8 mouse cellular contexts compared by ENCODE assay signal in genomic region chr11:82871031-82871446, GRCm38 (mm10). TPM values are rescaled to one million over a fixed set of nuclear protein-coding genes. Genes with fewer than 3 reads are reported as not detected.
DNase-seq lines count a peak whose midpoint lies in the region; ATAC-seq and TF ChIP-seq lines count a peak whose summit lies in the region.

TSS of gene Rffl (minus strand) at chr11:82871210.

- DNase-seq in brain, embryonic 14.5 days (ENCODE audit: low read depth) = peak; percentile 96
- peak; percentile 97 for DNase-seq in kidney, postnatal 0 days (ENCODE audit: low spot score)
- DNase-seq in liver, embryonic 11.5 days (ENCODE audit: low spot score) = peak; percentile 89
- peak; percentile 97 for DNase-seq in naive thymus-derived CD4-positive, alpha-beta T cell, adult 2 months (ENCODE audit: low read depth)

- no peaks in the 10 kb centered on the region for H3K36me3 ChIP-seq in C2C12 (ENCODE audit: control insufficient read depth, insufficient read depth)
- peaks cover 27% of the 10 kb centered on the region for H3K36me3 ChIP-seq in erythroblast, embryonic 14.5 days (ENCODE audit: control insufficient read depth)
- H3K36me3 ChIP-seq in heart, embryonic 12.5 days = no peaks in the 10 kb centered on the region
- H3K36me3 ChIP-seq in kidney, postnatal 0 days (ENCODE audit: insufficient read depth, low read length) = no peaks in the 10 kb centered on the region
- H3K36me3 ChIP-seq in liver, embryonic 11.5 days (ENCODE audit: control insufficient read depth, insufficient read depth, low read length) = no peaks in the 10 kb centered on the region
- no peaks in the 10 kb centered on the region for H3K36me3 ChIP-seq in stomach, embryonic 14.5 days (ENCODE audit: control insufficient read depth, insufficient read depth, low read length)

- peaks cover 4% of the 10 kb centered on the region for H3K9me3 ChIP-seq in erythroblast, embryonic 14.5 days (ENCODE audit: control insufficient read depth, low read length)
- H3K9me3 ChIP-seq in heart, embryonic 12.5 days (replicated peaks) = no peaks in the 10 kb centered on the region
- no peaks in the 10 kb centered on the region for H3K9me3 ChIP-seq in kidney, postnatal 0 days (replicated peaks; ENCODE audit: low read length)
- no peaks in the 10 kb centered on the region for H3K9me3 ChIP-seq in liver, embryonic 11.5 days (ENCODE audit: control insufficient read depth, low read length)
- no peaks in the 10 kb centered on the region for H3K9me3 ChIP-seq in stomach, embryonic 14.5 days (ENCODE audit: control insufficient read depth, low read depth, low read length)

- TF ChIP-seq CTCF in C2C12 (IDR thresholded peaks at IDR 0.05; ENCODE audit: control insufficient read depth, insufficient read depth, insufficient read length) = peak; percentile 77
- TF ChIP-seq CTCF in brain, embryonic 14.5 days (IDR thresholded peaks at IDR 0.05; ENCODE audit: borderline replicate concordance, extremely low read depth, insufficient read depth, insufficient read length) = peak; percentile 90
- TF ChIP-seq CTCF in kidney, postnatal 0 days (IDR thresholded peaks at IDR 0.05; ENCODE audit: low read depth) = peak; percentile 81

- H3K79me2 ChIP-seq in C2C12 (ENCODE audit: control insufficient read depth, insufficient read depth) = no peaks in the 10 kb centered on the region

- peak within 1 kb of the TSS; percentile 81 for H3K4me2 ChIP-seq in heart, embryonic 12.5 days
- peak within 1 kb of the TSS; percentile 79 for H3K4me2 ChIP-seq in kidney, postnatal 0 days (ENCODE audit: low read length)
- H3K4me2 ChIP-seq in liver, embryonic 11.5 days = peak within 1 kb of the TSS; percentile 79
- H3K4me2 ChIP-seq in stomach, embryonic 14.5 days (replicated peaks; ENCODE audit: low read depth, low read length) = peak within 1 kb of the TSS; percentile 72

- no peaks in the 10 kb centered on the region for H3K79me3 ChIP-seq in C2C12 (ENCODE audit: low read depth)

- under 1% methylated on average over 43 of the region's 43 CpGs for WGBS in heart, embryonic 12.5 days
- WGBS in kidney, postnatal 0 days = under 1% methylated on average over 43 of the region's 43 CpGs
- WGBS in liver, embryonic 11.5 days = under 1% methylated on average over 42 of the region's 43 CpGs
- WGBS in stomach, embryonic 14.5 days = 1% methylated on average over 43 of the region's 43 CpGs

- H3K4me3 ChIP-seq in C2C12 (ENCODE audit: insufficient read depth, poor library complexity, severe bottlenecking) = peak within 1 kb of the TSS; percentile 59
- peak within 1 kb of the TSS; percentile 79 for H3K4me3 ChIP-seq in erythroblast, embryonic 14.5 days (replicated peaks)
- H3K4me3 ChIP-seq in heart, embryonic 12.5 days = peak within 1 kb of the TSS; percentile 98
- H3K4me3 ChIP-seq in kidney, postnatal 0 days (replicated peaks; ENCODE audit: low read depth, low read length) = peak within 1 kb of the TSS; percentile 91
- H3K4me3 ChIP-seq in liver, embryonic 11.5 days (ENCODE audit: low read depth, low read length) = peak within 1 kb of the TSS; percentile 93
- peak within 1 kb of the TSS; percentile 77 for H3K4me3 ChIP-seq in stomach, embryonic 14.5 days (ENCODE audit: low read depth, low read length)

- no peak for TF ChIP-seq POLR2A in brain, embryonic 14.5 days (IDR thresholded peaks at IDR 0.05; ENCODE audit: borderline replicate concordance, extremely low read depth, insufficient read depth, insufficient read length, poor library complexity, severe bottlenecking)

- ATAC-seq in heart, embryonic 12.5 days (ENCODE audit: insufficient number of reproducible peaks, low FRiP score) = peak; percentile 89
- ATAC-seq in kidney, postnatal 0 days (replicated peaks; ENCODE audit: low FRiP score, low read depth) = peak; percentile 91
- ATAC-seq in liver, embryonic 11.5 days (replicated peaks; ENCODE audit: low FRiP score) = peak; percentile 84
- peak; percentile 95 for ATAC-seq in stomach, embryonic 14.5 days (ENCODE audit: insufficient number of reproducible peaks, insufficient read depth, low FRiP score, low read depth)

- H3K27me3 ChIP-seq in C2C12 (ENCODE audit: control insufficient read depth, insufficient read depth, insufficient read length) = no peaks in the 10 kb centered on the region
- no peaks in the 10 kb centered on the region for H3K27me3 ChIP-seq in erythroblast, embryonic 14.5 days (ENCODE audit: control insufficient read depth)
- H3K27me3 ChIP-seq in heart, embryonic 12.5 days (replicated peaks) = no peaks in the 10 kb centered on the region
- H3K27me3 ChIP-seq in kidney, postnatal 0 days (ENCODE audit: insufficient read depth, low read length) = no peaks in the 10 kb centered on the region
- H3K27me3 ChIP-seq in liver, embryonic 11.5 days (replicated peaks; ENCODE audit: control insufficient read depth, insufficient read depth, low read length) = no peaks in the 10 kb centered on the region
- no peaks in the 10 kb centered on the region for H3K27me3 ChIP-seq in stomach, embryonic 14.5 days (ENCODE audit: control insufficient read depth, insufficient read depth, low read length)

- peak within 1 kb of the TSS; percentile 77 for H3ac ChIP-seq in C2C12 (ENCODE audit: control insufficient read depth, insufficient read length, low read depth)

- H3K4me1 ChIP-seq in erythroblast, embryonic 14.5 days (ENCODE audit: control insufficient read depth) = peaks cover 61% of the 10 kb centered on the region
- peaks cover 11% of the 10 kb centered on the region for H3K4me1 ChIP-seq in heart, embryonic 12.5 days (replicated peaks)
- no peaks in the 10 kb centered on the region for H3K4me1 ChIP-seq in kidney, postnatal 0 days (replicated peaks; ENCODE audit: insufficient read depth, low read length)
- peaks cover 15% of the 10 kb centered on the region for H3K4me1 ChIP-seq in liver, embryonic 11.5 days (replicated peaks; ENCODE audit: control insufficient read depth, insufficient read depth, low read length)
- no peaks in the 10 kb centered on the region for H3K4me1 ChIP-seq in stomach, embryonic 14.5 days (ENCODE audit: control insufficient read depth, insufficient read depth, low read length)

- peak within 1 kb of the TSS; percentile 66 for H3K27ac ChIP-seq in heart, embryonic 12.5 days (ENCODE audit: poor library complexity, severe bottlenecking)
- H3K27ac ChIP-seq in kidney, postnatal 0 days = peak within 1 kb of the TSS; percentile 94
- H3K27ac ChIP-seq in liver, embryonic 11.5 days (ENCODE audit: low read depth, low read length) = peak within 1 kb of the TSS; percentile 86
- peak within 1 kb of the TSS; percentile 52; the same call in 1 of the 2 replicates for H3K27ac ChIP-seq in stomach, embryonic 14.5 days (ENCODE audit: low read length)

- peak within 1 kb of the TSS; percentile 90 for H3K9ac ChIP-seq in heart, embryonic 12.5 days
- H3K9ac ChIP-seq in kidney, postnatal 0 days (ENCODE audit: low read depth, low read length) = peak within 1 kb of the TSS; percentile 85
- H3K9ac ChIP-seq in liver, embryonic 11.5 days (ENCODE audit: low read depth, low read length) = peak within 1 kb of the TSS; percentile 90
- H3K9ac ChIP-seq in stomach, embryonic 14.5 days (replicated peaks; ENCODE audit: low read depth, low read length) = peak within 1 kb of the TSS; percentile 61

TF ChIP-seq in C2C12, 6 proteins besides CTCF, POLR2A, EP300 and RAD21:
- TF ChIP-seq MAX (IDR thresholded peaks at IDR 0.05) (no peak), CEBPB (IDR thresholded peaks at IDR 0.05; ENCODE audit: low read depth) (no peak), FOSL1 (IDR thresholded peaks at IDR 0.05; ENCODE audit: insufficient read depth, low read length, poor library complexity, severe bottlenecking) (no peak), MYOD1 (IDR thresholded peaks at IDR 0.05; ENCODE audit: control insufficient read depth, insufficient read length, low read depth) (no peak), USF1 (IDR thresholded peaks at IDR 0.05; ENCODE audit: low read depth) (no peak), MYOG (IDR thresholded peaks at IDR 0.05; ENCODE audit: control insufficient read depth, extremely low read depth, insufficient read length) (no peak)

RNA-seq across cellular contexts. Expression of gene Rffl, which starts in this region (rescaled TPM):
- 2.8 TPM for polyA plus RNA-seq in C2C12 (2012; fragmentation: generic; extraction: Trizol)
- 5.7 and 7.6 TPM in 2 replicates for polyA plus RNA-seq in brain, embryonic 14.5 days (2012; rRNA removed)
- 4.5 and 6.4 TPM in 2 replicates for polyA plus RNA-seq in erythroblast, embryonic 14.5 days (2012)
- polyA plus RNA-seq in heart, embryonic 12.5 days (2016; fragmentation: Nextera tagmentation; extraction: Ambion mirVana) = 6.7 and 6.8 TPM in 2 replicates
- polyA plus RNA-seq in kidney, postnatal 0 days (2015; fragmentation: Nextera tagmentation; extraction: Ambion mirVana) = 21.7 and 23.3 TPM in 2 replicates
- polyA plus RNA-seq in liver, embryonic 11.5 days (2014; fragmentation: Nextera tagmentation; extraction: Ambion mirVana) = 27.5 and 29.7 TPM in 2 replicates
- polyA plus RNA-seq in stomach, embryonic 14.5 days (2014; fragmentation: Nextera tagmentation; extraction: Ambion mirVana) = 17.9 and 19.5 TPM in 2 replicates

Comparison
In these comparisons a context has a peak if more than half of its experiments do, and no peak if none do; other contexts are left out.
1. Peak in every context shown above with its lines: DNase-seq, ATAC-seq, H3K4me3 ChIP-seq and H3K27ac ChIP-seq.